Mouse (Mus musculus): ENCODE measurements at regions not wholly inside any gene's neighbourhood (a gene's known extent, or its start where the extent isn't known, plus 50 kb on each side); places are given as distances from the start of the nearest gene placed in this dataset.

- H3K27ac ChIP-seq (replicated peaks in 1 of 2; ENCODE audit: control insufficient read depth in 1 of 2, insufficient read depth in 1 of 2, low read depth in 2 of 2, low read length in 2 of 2), result no peak overlapping the region
- H3K9me3 ChIP-seq (ENCODE audit: control insufficient read depth, low read length), result no peaks in the 10 kb centered on the region
- H3K9ac ChIP-seq (ENCODE audit: low read length), result no peak overlapping the region
- no peaks in the 10 kb centered on the region for H3K27me3 ChIP-seq (ENCODE audit: control insufficient read depth, insufficient read depth, low read length)
- H3K4me1 ChIP-seq (ENCODE audit: control insufficient read depth in 2 of 2, insufficient read depth in 2 of 2, low read length in 2 of 2), result peaks cover 13 to 19% of the 10 kb centered on the region in 2 experiments
- H3K4me3 ChIP-seq (ENCODE audit: control insufficient read depth in 1 of 2, insufficient read depth in 1 of 2, low read depth in 1 of 2, low read length in 2 of 2), result no peak overlapping the region
- no peak overlapping the region for H3K4me2 ChIP-seq (ENCODE audit: low read length)
- no peak for ATAC-seq (ENCODE audit: insufficient number of reproducible peaks, insufficient read depth, low FRiP score, low read depth)
- WGBS, result 81% methylated on average over 8 of the region's 8 CpGs
- no peaks in the 10 kb centered on the region for H3K36me3 ChIP-seq (ENCODE audit: control insufficient read depth, insufficient read depth, low read length)
These were observed 91.2 kb upstream of the Npas2 start for GRCm38 (mm10) chr1:39102126-39102905.

- Histone ChIP-seq H3K36me3 (ENCODE audit: control insufficient read depth, insufficient read depth, low read length) (no peaks in the 10 kb centered on the region), H3K4me2 (ENCODE audit: low read length) (no peak overlapping the region), H3K9ac (ENCODE audit: low read length) (no peak overlapping the region), H3K27me3 (ENCODE audit: control insufficient read depth, insufficient read depth, low read length) (no peaks in the 10 kb centered on the region), H3K27ac (replicated peaks in 1 of 2; ENCODE audit: control insufficient read depth in 1 of 2, insufficient read depth in 1 of 2, low read depth in 2 of 2, low read length in 2 of 2) (no peak overlapping the region), H3K4me3 (ENCODE audit: control insufficient read depth in 1 of 2, insufficient read depth in 1 of 2, low read depth in 1 of 2, low read length in 2 of 2) (no peak overlapping the region), H3K9me3 (ENCODE audit: control insufficient read depth, low read length) (no peaks in the 10 kb centered on the region), H3K4me1 (ENCODE audit: control insufficient read depth in 2 of 2, insufficient read depth in 2 of 2, low read length in 2 of 2) (peaks cover 9 to 17% of the 10 kb centered on the region in 2 experiments)
- ATAC-seq (ENCODE audit: insufficient number of reproducible peaks, insufficient read depth, low FRiP score, low read depth), result no peak
- whole genome bisulfite sequencing, result 74% methylated on average over 14 of the region's 14 CpGs
These were observed 90.3 kb upstream of the Npas2 start for GRCm38 (mm10) chr1:39102989-39103910.

GRCm38 (mm10) chr1:39105546-39106371 lies 87.8 kb upstream of the Npas2 start:
- H3K4me3 ChIP-seq (ENCODE audit: control insufficient read depth in 1 of 2, insufficient read depth in 1 of 2, low read depth in 1 of 2, low read length in 2 of 2), result no peak overlapping the region
- H3K36me3 ChIP-seq (ENCODE audit: control insufficient read depth, insufficient read depth, low read length), result no peaks in the 10 kb centered on the region
- 15% methylated on average over 17 of the region's 17 CpGs for WGBS
- H3K4me2 ChIP-seq (ENCODE audit: low read length), result peak overlapping the region; percentile 53
- peaks cover 9 to 17% of the 10 kb centered on the region in 2 experiments for H3K4me1 ChIP-seq (ENCODE audit: control insufficient read depth in 2 of 2, insufficient read depth in 2 of 2, low read length in 2 of 2)
- peak overlapping the region; percentile 51; the same call in 1 of the 2 replicates for H3K9ac ChIP-seq (ENCODE audit: low read length)
- no peaks in the 10 kb centered on the region for H3K27me3 ChIP-seq (ENCODE audit: control insufficient read depth, insufficient read depth, low read length)
- peak; percentile 61; the same call in 1 of the 2 replicates for ATAC-seq (ENCODE audit: insufficient number of reproducible peaks, insufficient read depth, low FRiP score, low read depth)
- H3K27ac ChIP-seq (replicated peaks in 1 of 2; ENCODE audit: control insufficient read depth in 1 of 2, insufficient read depth in 1 of 2, low read depth in 2 of 2, low read length in 2 of 2), result peak overlapping the region; percentile 44 to 61
- no peaks in the 10 kb centered on the region for H3K9me3 ChIP-seq (ENCODE audit: control insufficient read depth, low read length)

- no peak for ATAC-seq (ENCODE audit: insufficient number of reproducible peaks, insufficient read depth, low FRiP score, low read depth)
- H3K9ac ChIP-seq (ENCODE audit: low read length), result no peak overlapping the region
- H3K4me1 ChIP-seq (ENCODE audit: control insufficient read depth in 2 of 2, insufficient read depth in 2 of 2, low read length in 2 of 2), result peaks cover 9 to 17% of the 10 kb centered on the region in 2 experiments
- no peaks in the 10 kb centered on the region for H3K9me3 ChIP-seq (ENCODE audit: control insufficient read depth, low read length)
- H3K4me2 ChIP-seq (ENCODE audit: low read length), result no peak overlapping the region
- no peaks in the 10 kb centered on the region for H3K36me3 ChIP-seq (ENCODE audit: control insufficient read depth, insufficient read depth, low read length)
- H3K27me3 ChIP-seq (ENCODE audit: control insufficient read depth, insufficient read depth, low read length), result no peaks in the 10 kb centered on the region
- no peak overlapping the region for H3K27ac ChIP-seq (replicated peaks in 1 of 2; ENCODE audit: control insufficient read depth in 1 of 2, insufficient read depth in 1 of 2, low read depth in 2 of 2, low read length in 2 of 2)
- WGBS, result 62% methylated on average over 4 of the region's 4 CpGs
- no peak overlapping the region for H3K4me3 ChIP-seq (ENCODE audit: control insufficient read depth in 1 of 2, insufficient read depth in 1 of 2, low read depth in 1 of 2, low read length in 2 of 2)
These were observed 87.2 kb upstream of the Npas2 start for GRCm38 (mm10) chr1:39106372-39106643.

GRCm38 (mm10) chr1:39106650-39107049 lies 86.9 kb upstream of the Npas2 start:
- H3K27me3 ChIP-seq (ENCODE audit: control insufficient read depth, insufficient read depth, low read length), result no peaks in the 10 kb centered on the region
- H3K27ac ChIP-seq (replicated peaks in 1 of 2; ENCODE audit: control insufficient read depth in 1 of 2, insufficient read depth in 1 of 2, low read depth in 2 of 2, low read length in 2 of 2), result no peak overlapping the region
- ATAC-seq (ENCODE audit: insufficient number of reproducible peaks, insufficient read depth, low FRiP score, low read depth), result no peak
- no peak overlapping the region for H3K9ac ChIP-seq (ENCODE audit: low read length)
- peaks cover 9 to 17% of the 10 kb centered on the region in 2 experiments for H3K4me1 ChIP-seq (ENCODE audit: control insufficient read depth in 2 of 2, insufficient read depth in 2 of 2, low read length in 2 of 2)
- whole genome bisulfite sequencing, result 74% methylated on average over 6 of the region's 6 CpGs
- H3K36me3 ChIP-seq (ENCODE audit: control insufficient read depth, insufficient read depth, low read length), result no peaks in the 10 kb centered on the region
- H3K4me2 ChIP-seq (ENCODE audit: low read length), result no peak overlapping the region
- H3K9me3 ChIP-seq (ENCODE audit: control insufficient read depth, low read length), result no peaks in the 10 kb centered on the region
- no peak overlapping the region for H3K4me3 ChIP-seq (ENCODE audit: control insufficient read depth in 1 of 2, insufficient read depth in 1 of 2, low read depth in 1 of 2, low read length in 2 of 2)

GRCm38 (mm10) chr1:39116319-39116718 lies 77.2 kb upstream of the Npas2 start:
- Histone ChIP-seq H3K36me3 (ENCODE audit: control insufficient read depth, insufficient read depth, low read length) (no peaks in the 10 kb centered on the region), H3K9ac (ENCODE audit: low read length) (no peak overlapping the region), H3K9me3 (ENCODE audit: control insufficient read depth, low read length) (no peaks in the 10 kb centered on the region), H3K4me3 (ENCODE audit: control insufficient read depth in 1 of 2, insufficient read depth in 1 of 2, low read depth in 1 of 2, low read length in 2 of 2) (no peak overlapping the region), H3K27me3 (ENCODE audit: control insufficient read depth, insufficient read depth, low read length) (no peaks in the 10 kb centered on the region), H3K27ac (replicated peaks in 1 of 2; ENCODE audit: control insufficient read depth in 1 of 2, insufficient read depth in 1 of 2, low read depth in 2 of 2, low read length in 2 of 2) (no peak overlapping the region), H3K4me1 (ENCODE audit: control insufficient read depth in 2 of 2, insufficient read depth in 2 of 2, low read length in 2 of 2) (no peaks in the 10 kb centered on the region), H3K4me2 (ENCODE audit: low read length) (no peak overlapping the region)
- no peak for ATAC-seq (ENCODE audit: insufficient number of reproducible peaks, insufficient read depth, low FRiP score, low read depth)
- WGBS, result 82% methylated on average over 6 of the region's 6 CpGs

- H3K9ac ChIP-seq (ENCODE audit: low read length), result no peak overlapping the region
- no peaks in the 10 kb centered on the region for H3K9me3 ChIP-seq (ENCODE audit: control insufficient read depth, low read length)
- no peak overlapping the region for H3K4me3 ChIP-seq (ENCODE audit: control insufficient read depth in 1 of 2, insufficient read depth in 1 of 2, low read depth in 1 of 2, low read length in 2 of 2)
- no peaks in the 10 kb centered on the region for H3K36me3 ChIP-seq (ENCODE audit: control insufficient read depth, insufficient read depth, low read length)
- H3K27ac ChIP-seq (replicated peaks in 1 of 2; ENCODE audit: control insufficient read depth in 1 of 2, insufficient read depth in 1 of 2, low read depth in 2 of 2, low read length in 2 of 2), result no peak overlapping the region
- WGBS, result 48% methylated on average over 8 of the region's 8 CpGs
- H3K4me2 ChIP-seq (ENCODE audit: low read length), result no peak overlapping the region
- ATAC-seq (ENCODE audit: insufficient number of reproducible peaks, insufficient read depth, low FRiP score, low read depth), result no peak
- no peaks in the 10 kb centered on the region for H3K27me3 ChIP-seq (ENCODE audit: control insufficient read depth, insufficient read depth, low read length)
- H3K4me1 ChIP-seq (ENCODE audit: control insufficient read depth in 2 of 2, insufficient read depth in 2 of 2, low read length in 2 of 2), result peaks cover 2 to 8% of the 10 kb centered on the region in 2 experiments; a peak in 1 of 4 replicates
These were observed 71.1 kb upstream of the Npas2 start for GRCm38 (mm10) chr1:39122316-39123015.
